Mouse (Mus musculus) cerebellum, postnatal 10 days (tissue): ENCODE measurements around the gene Atad3a.
"Not testable (repeated sequence)": the region's sequence is repeated elsewhere in the genome, so short reads cannot be mapped to it uniquely, and the experiment has no call there.

Experiments
- DNase-seq, 2 experiments: peaks; one replicate each; pipeline ENCODE4 v3.0.0; 2021; ENCODE audit warnings: mixed read lengths in 2 of 2

The Atad3a gene

DNA sequence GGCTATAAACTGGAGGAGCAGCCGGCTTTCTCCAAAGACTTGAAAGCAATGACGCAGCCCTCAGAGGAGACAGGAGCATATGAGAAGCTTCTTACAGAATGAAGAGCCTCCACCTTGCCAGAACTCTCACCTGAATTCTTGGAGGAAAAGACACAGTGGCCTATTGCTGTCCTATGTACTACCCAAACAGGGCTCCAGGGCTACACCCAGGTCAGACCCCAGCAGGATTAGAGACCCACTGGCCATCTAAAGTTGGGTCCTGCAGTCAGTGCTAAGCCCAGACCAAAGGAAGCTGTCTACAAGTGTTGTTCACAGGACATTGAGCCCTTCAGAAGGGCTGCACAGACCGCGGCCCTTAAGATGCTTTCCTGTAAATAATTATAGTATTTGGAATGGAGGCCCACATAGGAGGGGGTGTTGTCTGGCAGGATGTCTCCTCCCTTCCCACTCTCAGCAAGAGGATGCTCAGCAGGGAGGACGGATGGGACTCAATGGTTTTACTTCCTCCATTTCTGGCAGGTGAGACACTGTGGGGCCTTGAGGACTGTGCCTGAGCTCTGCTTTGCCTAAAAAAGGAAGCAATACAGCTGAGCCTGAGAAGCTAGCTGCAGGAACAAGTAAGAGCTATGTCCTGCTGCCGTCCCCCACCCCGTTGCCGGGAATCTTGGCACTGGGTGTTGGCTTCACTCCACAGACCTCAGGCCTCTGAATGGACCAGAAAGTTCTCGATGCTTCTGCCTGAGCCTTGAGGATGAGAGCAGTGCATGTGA, 14.3 kb upstream of the Atad3a start:
- DNase-seq, result peak; percentile 82 to 83

- DNase-seq, result peak; percentile 87 to 89
These were observed 13.4 kb upstream of the Atad3a start, which contains the start of gene Vwa1 for GRCm38 (mm10) chr4:155774280-155774754. Gene Vwa1 (minus strand): TSS chr4:155774698.

DNA sequence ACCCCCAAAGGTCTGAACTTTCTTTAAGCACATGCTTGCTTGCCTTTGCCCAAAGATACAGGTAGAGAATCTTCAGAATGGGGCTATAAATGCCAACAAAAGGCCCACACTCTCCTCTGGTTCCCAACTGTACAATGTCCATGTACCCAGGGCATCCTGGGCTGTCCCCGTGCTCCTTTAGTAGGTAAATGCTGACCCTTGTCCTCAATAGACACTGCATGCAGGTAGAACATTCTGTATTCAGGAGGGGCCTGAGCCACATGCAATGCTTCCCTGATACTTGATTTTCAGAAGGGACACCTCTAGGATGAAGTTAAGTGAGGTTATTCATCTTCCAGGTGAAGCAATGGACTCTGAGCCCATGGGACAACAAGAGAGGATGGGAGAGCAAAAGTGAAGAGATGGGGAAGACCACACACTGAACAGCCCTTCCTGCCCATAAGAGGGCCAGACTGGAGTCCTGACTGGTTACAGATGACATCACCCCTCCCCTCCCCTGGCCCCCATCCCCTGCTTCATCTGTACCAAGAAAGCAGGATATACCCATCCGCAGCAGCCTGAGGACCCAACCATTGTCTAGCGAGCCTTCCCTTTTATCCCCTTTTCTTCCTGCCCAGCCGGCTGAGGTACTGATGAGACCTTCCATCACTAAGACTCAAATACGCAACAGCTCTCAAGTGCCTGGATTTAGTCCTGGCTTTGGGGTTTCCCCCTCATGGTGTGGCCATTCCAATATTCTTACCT, 12.6 kb upstream of the Atad3a start:
- peak in 1 of 2 experiments; percentile 28 for DNase-seq

GRCm38 (mm10) chr4:155772786-155773185, 11.9 kb upstream of the Atad3a start:
- DNase-seq, result no peak

DNA sequence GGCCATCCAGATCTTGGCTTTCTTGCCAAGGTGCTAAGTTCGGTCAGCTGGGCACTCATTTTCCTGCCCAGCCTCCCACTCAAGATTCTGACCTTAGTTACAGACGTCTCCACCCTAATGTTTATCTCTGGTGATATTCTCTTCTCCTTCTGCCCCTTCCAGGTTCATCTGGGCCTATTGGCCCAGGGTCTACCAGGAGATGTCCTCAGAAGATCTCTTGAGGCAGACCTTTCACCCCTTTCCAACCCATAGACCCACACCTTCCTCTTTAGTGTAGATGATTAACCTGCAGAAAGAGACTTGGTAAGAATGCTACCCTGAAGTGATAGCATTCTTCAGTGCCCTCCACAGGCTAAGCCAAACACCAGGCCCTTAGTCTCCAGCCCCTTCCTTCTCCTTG, 10.8 kb upstream of the Atad3a start:
- no peak for DNase-seq

DNA sequence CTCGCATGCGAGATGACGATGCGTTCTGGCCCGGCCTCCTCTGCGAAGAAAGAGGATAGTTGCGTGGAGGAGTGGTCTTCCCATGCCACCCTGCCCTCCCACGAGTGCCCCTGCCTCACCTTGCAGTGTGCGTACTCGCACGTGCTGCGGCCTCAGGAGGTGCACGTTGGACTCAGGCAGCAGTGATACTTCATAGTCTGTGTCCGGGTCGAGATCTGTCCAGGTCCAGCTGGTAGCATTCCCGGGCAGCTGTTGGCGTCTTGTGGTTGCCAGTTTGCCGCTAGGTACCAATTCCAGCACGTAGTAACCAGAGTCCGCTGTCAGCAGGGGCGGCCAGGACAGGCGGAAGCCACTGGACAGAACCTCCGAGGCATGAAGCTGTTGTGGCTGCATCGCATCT, 9.7 kb upstream of the Atad3a start:
- DNase-seq, result no peak

- DNase-seq, result peak; percentile 97 to 99
These were observed 9.1 kb upstream of the Atad3a start for GRCm38 (mm10) chr4:155769880-155770512.

GRCm38 (mm10) chr4:155769496-155769879, 8.6 kb upstream of the Atad3a start:
- no peak for DNase-seq

DNA sequence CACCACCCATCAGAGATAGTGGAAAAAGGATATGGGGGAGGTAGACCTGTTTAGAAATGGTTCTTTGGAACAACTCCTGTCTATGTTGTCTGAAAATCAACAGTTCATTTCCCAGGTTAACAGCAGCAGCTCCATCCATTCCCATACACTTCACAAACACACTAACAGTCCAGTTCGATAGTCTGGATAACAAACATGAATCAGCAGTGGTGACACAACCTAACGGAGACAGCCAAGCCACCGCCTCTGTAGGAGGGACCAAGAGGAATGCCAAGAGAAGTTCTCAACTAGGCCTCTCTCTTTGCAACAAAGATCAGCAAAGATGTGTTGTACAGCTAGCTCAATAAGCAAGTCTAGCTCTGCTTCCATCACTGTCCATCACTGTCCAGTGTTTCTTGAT, 1.5 kb upstream of the Atad3a start:
- DNase-seq, result no peak

GRCm38 (mm10) chr4:155761356-155762099, 635 bp upstream of the Atad3a start:
- peak in 1 of 2 experiments; percentile 55 for DNase-seq

- peak; percentile 58 to 68 for DNase-seq
These were observed 856 bp downstream of the Atad3a start for GRCm38 (mm10) chr4:155759862-155760612.

DNA sequence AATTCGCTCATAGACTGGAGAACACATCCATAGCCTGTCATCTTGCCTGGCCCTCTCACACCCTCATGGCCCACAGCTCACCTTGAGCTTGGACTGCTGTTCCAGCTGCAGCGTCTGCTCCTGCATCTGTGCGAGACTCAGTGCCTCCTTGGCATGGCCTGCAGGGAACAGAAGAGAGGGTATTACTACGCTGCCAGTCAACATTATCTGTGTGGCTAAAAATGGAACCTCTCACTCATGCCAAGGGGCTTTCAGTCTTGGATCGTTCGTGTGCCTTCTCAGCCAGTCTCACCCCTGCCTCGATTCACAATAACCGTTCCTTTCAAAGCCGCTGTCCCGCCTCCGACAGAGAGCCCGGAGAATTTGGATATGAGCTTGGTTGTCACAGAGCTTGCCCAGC, 3.9 kb downstream of the Atad3a start:
- DNase-seq, result no peak

- DNase-seq, result peak; percentile 63 to 65
These were observed 14.1 kb downstream of the Atad3a start for GRCm38 (mm10) chr4:155746575-155747490.

DNA sequence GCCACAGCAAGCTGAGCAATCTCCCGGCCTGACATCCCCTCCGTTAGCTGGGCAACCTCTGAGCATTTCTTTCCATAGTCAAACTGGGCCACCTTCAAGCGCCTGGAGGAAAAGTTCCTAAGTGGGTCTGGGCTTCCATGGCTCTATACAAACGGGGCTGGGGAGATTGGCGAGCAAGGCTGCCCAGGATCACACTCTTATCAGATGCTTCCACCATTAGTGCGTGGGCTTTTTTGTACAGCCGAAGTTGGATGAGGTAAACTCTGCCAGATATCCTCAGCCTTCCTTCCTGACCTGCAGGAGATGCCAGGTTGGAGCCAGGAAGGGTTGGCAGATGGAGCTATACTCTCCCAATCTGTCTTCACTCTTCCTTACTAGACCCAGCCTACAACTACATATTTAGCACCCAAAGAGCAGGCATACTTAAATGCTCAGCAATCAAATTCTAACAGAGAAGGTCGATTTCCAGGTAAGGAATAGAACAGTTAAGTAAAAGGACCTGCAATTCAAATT, 14.8 kb downstream of the Atad3a start:
- peak; percentile 78 to 79 for DNase-seq

- no peak for DNase-seq
These were observed 15.8 kb downstream of the Atad3a start for GRCm38 (mm10) chr4:155745136-155745535.

DNA sequence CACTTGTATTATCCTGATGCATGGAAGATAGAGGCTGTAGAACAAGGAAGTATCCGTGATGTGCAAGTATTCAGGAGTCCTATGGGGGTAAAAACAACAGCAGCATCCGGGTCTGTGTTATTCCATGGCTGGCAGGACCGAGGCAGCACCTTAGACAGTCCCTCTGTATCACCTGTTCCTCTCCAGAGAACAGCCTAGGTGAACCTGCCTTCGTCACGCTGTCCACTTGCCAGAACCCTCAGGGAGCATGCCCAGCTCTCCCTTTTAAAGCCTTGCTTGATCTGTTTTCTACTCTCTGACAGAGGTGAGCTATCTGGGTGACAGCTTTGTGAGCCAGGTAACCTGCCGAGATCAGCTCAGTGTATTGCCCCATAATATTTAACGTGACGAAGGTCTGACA, 16.4 kb downstream of the Atad3a start:
- peak in 1 of 2 experiments; percentile 34 for DNase-seq

- no peak for DNase-seq
These were observed 18.2 kb downstream of the Atad3a start for GRCm38 (mm10) chr4:155742684-155743083.

DNA sequence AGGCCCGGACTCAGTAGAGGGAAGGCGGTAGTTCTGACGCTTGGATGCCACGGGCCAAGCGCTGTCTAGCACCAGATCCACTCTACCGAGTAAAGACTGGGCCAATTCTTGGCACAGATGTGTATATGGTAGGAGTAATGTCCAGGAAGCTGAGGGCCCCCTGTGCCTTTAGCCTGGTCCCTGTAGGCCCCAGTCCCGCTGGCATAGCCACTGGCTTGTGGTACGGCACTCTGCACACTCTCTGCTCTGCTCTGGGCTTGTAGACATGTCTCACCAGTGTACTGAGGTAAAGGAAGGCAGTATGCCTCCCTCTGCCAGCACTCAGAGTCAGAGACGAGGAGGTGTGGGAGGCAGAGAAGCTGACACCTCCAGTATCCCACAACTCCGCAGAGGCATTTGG, 20.2 kb downstream of the Atad3a start:
- not testable (repeated sequence) for DNase-seq

DNA sequence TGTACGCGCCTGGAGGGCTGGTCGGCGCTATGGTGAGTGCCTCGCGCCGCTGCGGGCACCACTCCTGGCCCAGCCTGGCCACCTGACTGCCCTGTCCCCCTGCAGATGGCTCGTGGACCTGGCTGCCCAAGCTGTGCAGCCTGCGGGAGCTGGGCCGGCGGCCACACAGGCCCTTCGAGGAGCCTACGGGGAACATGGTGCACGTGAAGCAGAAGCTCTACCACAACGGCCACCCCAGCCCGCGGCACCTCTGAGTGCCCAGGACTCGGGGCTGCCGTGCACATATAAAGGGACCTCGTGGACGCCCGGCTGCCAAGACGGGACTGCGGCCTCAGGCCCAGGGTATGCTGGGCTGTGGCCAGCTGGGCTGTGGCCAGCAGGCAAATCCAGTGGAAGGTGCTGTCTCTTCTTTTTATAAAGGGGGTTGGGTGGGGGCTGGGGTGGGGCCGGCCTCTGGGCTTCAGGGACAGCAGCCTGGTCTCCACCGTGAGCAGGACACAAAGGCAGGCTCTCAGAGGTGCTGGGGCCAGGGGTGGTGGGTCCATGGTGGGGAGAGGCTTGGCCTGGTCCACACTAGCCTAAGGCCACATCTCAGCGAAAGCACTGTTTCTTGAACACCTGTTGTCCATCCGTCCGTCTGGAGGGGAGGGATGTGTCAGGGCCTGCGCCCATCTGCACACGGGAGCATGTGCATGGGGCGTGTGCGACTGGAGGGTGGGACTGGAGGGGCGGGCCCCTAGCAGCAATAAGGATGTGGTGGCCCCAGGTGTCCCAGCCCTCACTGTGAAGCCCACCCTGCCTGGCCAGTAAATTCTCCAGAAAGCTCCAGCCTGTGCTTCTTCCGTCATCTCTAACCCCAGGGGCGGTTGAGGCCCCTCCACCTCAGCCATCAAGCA, 20.9 kb downstream of the Atad3a start:
- peak; percentile 80 to 83 for DNase-seq
